Mouse (Mus musculus): Measurements from ENCODE around the gene Akap8. TPM values are rescaled to one million over a fixed set of nuclear protein-coding genes. Genes with fewer than 3 reads are reported as not detected.
A peak's percentile ranks its signal among the peaks of the same experiment; 100 is the strongest.

Gene Akap8
- 75.0 and 114 TPM in 2 replicates for total RNA-seq (2014; rRNA removed)
- 44.8 and 64.3 TPM in 2 replicates for polyA plus RNA-seq (2015; fragmentation: Nextera tagmentation; extraction: Ambion mirVana)

DNA sequence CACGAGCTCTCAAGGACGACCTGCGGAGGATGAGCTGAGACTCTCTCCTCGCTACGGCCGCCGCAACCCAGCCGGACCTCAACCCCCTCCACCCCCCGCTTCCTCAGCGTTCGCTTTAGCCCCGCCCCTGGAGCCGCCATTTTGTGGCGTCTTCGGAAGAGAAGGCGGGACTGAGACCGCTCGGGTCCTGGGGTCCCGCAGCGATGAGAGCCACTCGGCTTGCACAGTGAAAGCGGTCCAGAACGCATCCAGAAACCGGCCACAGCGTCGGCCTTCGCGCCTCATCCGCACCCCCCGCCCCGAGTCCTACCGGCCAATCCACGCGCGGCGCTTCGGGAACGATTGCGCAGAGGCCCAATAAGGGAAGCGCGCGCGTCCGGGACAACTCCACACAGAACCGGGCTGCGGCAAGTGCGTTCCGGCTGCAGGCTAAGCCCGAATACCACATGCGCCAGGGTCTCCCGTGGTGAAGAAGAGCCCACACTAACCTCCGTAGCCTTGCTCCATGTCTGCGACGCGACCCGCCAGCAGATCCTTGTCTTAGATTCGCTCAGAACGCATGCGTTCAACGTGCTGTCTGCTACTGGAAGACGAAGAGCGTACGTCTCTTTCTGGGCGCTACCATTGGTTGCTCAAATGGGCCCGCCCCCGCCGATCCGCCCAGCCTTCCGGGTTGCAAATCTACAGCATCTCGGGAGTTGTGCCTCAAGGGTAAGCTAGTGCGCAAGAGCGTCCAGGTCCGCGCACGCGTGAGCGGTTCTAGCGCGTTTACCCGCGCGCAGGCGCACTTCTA, at the start of gene Akap8:
Akap8 (minus strand) TSS at position 642 of the 793 bp plus-strand sequence.
- H3K4me1 ChIP-seq (ENCODE audit: insufficient read depth), result peaks cover 5% of the 10 kb centered on the region; the same call in 1 of the 2 replicates
- peak; percentile 99 for DNase-seq
- no peaks in the 10 kb centered on the region for H3K9me3 ChIP-seq (ENCODE audit: low read length)
- no peaks in the 10 kb centered on the region for H3K27me3 ChIP-seq (ENCODE audit: insufficient read depth, low read length)
- peak within 1 kb of the TSS; percentile 64 for H3K4me3 ChIP-seq (ENCODE audit: low read depth, low read length)
- peak within 1 kb of the TSS; percentile 95 for H3K27ac ChIP-seq (ENCODE audit: low read depth, low read length)
- TF ChIP-seq CTCF (IDR thresholded peaks at IDR 0.05; ENCODE audit: low read depth), result peak; percentile 19; the same call in 1 of the 2 replicates
- H3K4me2 ChIP-seq (ENCODE audit: low read depth), result peak within 1 kb of the TSS; percentile 84
- WGBS, result 2% methylated on average over 81 of the region's 83 CpGs
- peak within 1 kb of the TSS; percentile 83 for H3K9ac ChIP-seq
- peak; percentile 98 for ATAC-seq
- H3K36me3 ChIP-seq (ENCODE audit: insufficient read depth), result peaks cover 29% of the 10 kb centered on the region

- Histone ChIP-seq H3K27me3 (ENCODE audit: insufficient read depth, low read length) (no peaks in the 10 kb centered on the region), H3K9ac (no peak overlapping the region), H3K4me3 (ENCODE audit: low read depth, low read length) (0 out of 2 replicates have a peak overlapping the region, but pooled peaks have one; percentile 9), H3K4me1 (ENCODE audit: insufficient read depth) (peaks cover 4% of the 10 kb centered on the region; the same call in 1 of the 2 replicates), H3K36me3 (ENCODE audit: insufficient read depth) (peaks cover 7% of the 10 kb centered on the region), H3K4me2 (ENCODE audit: low read depth) (peak overlapping the region; percentile 19; the same call in 1 of the 2 replicates), H3K27ac (ENCODE audit: low read depth, low read length) (no peak overlapping the region), H3K9me3 (ENCODE audit: low read length) (no peaks in the 10 kb centered on the region)
- 20% methylated on average over 12 of the region's 17 CpGs for WGBS
- TF ChIP-seq CTCF (IDR thresholded peaks at IDR 0.05; ENCODE audit: low read depth), result no peak
- DNase-seq (no peak), ATAC-seq (no peak)
These were observed 48.0 kb upstream of the Akap8 start for GRCm38 (mm10) chr17:32368991-32369578.

DNA sequence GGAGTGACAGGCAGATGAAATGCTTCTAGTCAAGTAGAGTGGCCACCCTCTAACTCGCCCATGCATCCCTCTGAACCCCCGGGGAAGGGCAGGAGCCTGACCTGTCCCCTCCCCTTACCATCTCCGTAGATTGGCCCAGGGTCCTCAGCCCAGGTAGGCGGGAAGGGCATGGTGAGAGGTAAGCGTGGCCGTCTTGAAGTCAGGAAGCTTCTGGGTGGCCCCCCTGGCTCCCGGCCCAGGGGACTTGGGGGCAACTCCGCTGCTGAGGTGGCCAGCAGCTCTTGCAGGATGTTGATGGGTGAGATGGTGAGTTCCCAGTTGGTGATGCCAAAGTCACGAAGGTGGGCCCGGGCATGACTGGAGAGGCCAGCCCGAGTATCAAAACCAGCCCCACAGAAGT, 46.7 kb upstream of the Akap8 start:
- H3K9ac ChIP-seq, result no peak overlapping the region
- DNase-seq (no peak), ATAC-seq (no peak)
- H3K4me3 ChIP-seq (ENCODE audit: low read depth, low read length), result no peak overlapping the region
- H3K27ac ChIP-seq (ENCODE audit: low read depth, low read length), result no peak overlapping the region
- peaks cover 7% of the 10 kb centered on the region for H3K36me3 ChIP-seq (ENCODE audit: insufficient read depth)
- H3K4me2 ChIP-seq (ENCODE audit: low read depth), result no peak overlapping the region
- peaks cover 11% of the 10 kb centered on the region for H3K4me1 ChIP-seq (ENCODE audit: insufficient read depth)
- WGBS, result 91% methylated on average over 11 of the region's 11 CpGs
- H3K27me3 ChIP-seq (ENCODE audit: insufficient read depth, low read length), result no peaks in the 10 kb centered on the region
- no peaks in the 10 kb centered on the region for H3K9me3 ChIP-seq (ENCODE audit: low read length)
- no peak for TF ChIP-seq CTCF (IDR thresholded peaks at IDR 0.05; ENCODE audit: low read depth)

GRCm38 (mm10) chr17:32365296-32365695, 44.3 kb upstream of the Akap8 start:
- no peak for ATAC-seq
- Histone ChIP-seq H3K27ac (ENCODE audit: low read depth, low read length) (no peak overlapping the region), H3K9me3 (ENCODE audit: low read length) (no peaks in the 10 kb centered on the region), H3K4me3 (ENCODE audit: low read depth, low read length) (no peak overlapping the region), H3K4me2 (ENCODE audit: low read depth) (no peak overlapping the region), H3K27me3 (ENCODE audit: insufficient read depth, low read length) (no peaks in the 10 kb centered on the region), H3K9ac (no peak overlapping the region), H3K4me1 (ENCODE audit: insufficient read depth) (peaks cover 11% of the 10 kb centered on the region), H3K36me3 (ENCODE audit: insufficient read depth) (peaks cover 29% of the 10 kb centered on the region)
- WGBS, result 90% methylated on average over 1 of the region's 1 CpGs
- no peak for TF ChIP-seq CTCF (IDR thresholded peaks at IDR 0.05; ENCODE audit: low read depth)
- no peak for DNase-seq

- ATAC-seq (peak; percentile 12; the same call in 1 of the 2 replicates), DNase-seq (no peak)
- 58% methylated on average over 5 of the region's 5 CpGs for WGBS
- Histone ChIP-seq H3K4me3 (ENCODE audit: low read depth, low read length) (peak overlapping the region; percentile 92), H3K9me3 (ENCODE audit: low read length) (no peaks in the 10 kb centered on the region), H3K27me3 (ENCODE audit: insufficient read depth, low read length) (no peaks in the 10 kb centered on the region), H3K9ac (peak overlapping the region; percentile 94), H3K36me3 (ENCODE audit: insufficient read depth) (peaks cover 34% of the 10 kb centered on the region), H3K4me2 (ENCODE audit: low read depth) (peak overlapping the region; percentile 51), H3K4me1 (ENCODE audit: insufficient read depth) (peaks cover 11% of the 10 kb centered on the region), H3K27ac (ENCODE audit: low read depth, low read length) (peak overlapping the region; percentile 80)
- TF ChIP-seq CTCF (IDR thresholded peaks at IDR 0.05; ENCODE audit: low read depth), result no peak
These were observed 43.8 kb upstream of the Akap8 start for GRCm38 (mm10) chr17:32364850-32365249.

- peak; percentile 96 for DNase-seq
- Histone ChIP-seq H3K4me3 (ENCODE audit: low read depth, low read length) (peak overlapping the region; percentile 92), H3K9ac (peak overlapping the region; percentile 94), H3K27me3 (ENCODE audit: insufficient read depth, low read length) (no peaks in the 10 kb centered on the region), H3K36me3 (ENCODE audit: insufficient read depth) (peaks cover 39% of the 10 kb centered on the region), H3K9me3 (ENCODE audit: low read length) (no peaks in the 10 kb centered on the region), H3K27ac (ENCODE audit: low read depth, low read length) (peak overlapping the region; percentile 80), H3K4me2 (ENCODE audit: low read depth) (peak overlapping the region; percentile 83), H3K4me1 (ENCODE audit: insufficient read depth) (peaks cover 11% of the 10 kb centered on the region)
- 1% methylated on average over 35 of the region's 47 CpGs for WGBS
- peak; percentile 18; the same call in 1 of the 2 replicates for TF ChIP-seq CTCF (IDR thresholded peaks at IDR 0.05; ENCODE audit: low read depth)
- peak; percentile 99 for ATAC-seq
These were observed 43.3 kb upstream of the Akap8 start for GRCm38 (mm10) chr17:32364331-32364730.
